Mouse (Mus musculus): ENCODE measurements around the gene Olfr1436.

DNA sequence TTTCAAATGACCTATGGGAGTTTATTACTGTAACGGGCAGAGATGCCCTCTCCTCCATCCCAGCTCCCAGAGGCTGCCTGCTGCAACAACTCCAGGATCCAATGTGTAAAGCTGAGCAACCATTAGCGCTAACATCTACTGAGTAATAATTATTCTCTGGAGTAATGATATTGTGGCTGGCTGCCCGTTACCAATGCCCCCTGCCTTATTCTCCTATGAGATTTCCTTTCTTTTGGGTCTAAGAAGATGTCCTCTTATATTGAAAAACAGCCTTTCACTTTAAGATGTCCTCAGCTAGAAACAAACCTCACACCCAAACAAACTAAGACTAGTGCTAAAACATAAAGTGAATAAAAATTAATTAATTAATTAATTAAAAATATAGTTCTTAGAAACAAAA lies 36.9 kb upstream of the Olfr1436 start, which contains the start of gene Olfr1438-ps1:
- TF ChIP-seq CTCF (conservative IDR thresholded peaks at IDR 0.05; ENCODE audit: insufficient read depth, insufficient read length, low read depth, low read length) (no peak), POLR2A (IDR thresholded peaks at IDR 0.05; ENCODE audit: low read depth, low read length) (no peak)
